11 mouse cellular contexts compared by ENCODE assay signal in genomic region chr3:137780029-137780428, GRCm38 (mm10).
DNase-seq lines count a peak whose midpoint lies in the region; ATAC-seq and TF ChIP-seq lines count a peak whose summit lies in the region.
"Had no signal": no experiment of that assay in that cellular context is flagged by ENCODE, and none has a peak within 500 bp of the region (broad histone marks: within the 10 kb centered on the region; RNA-seq: fewer than 3 reads in every experiment).

No protein-coding gene starts in this region.

- H3K36me3 ChIP-seq in heart, embryonic 13.5 days: no peaks in the 10 kb centered on the region
- H3K36me3 ChIP-seq in ES-Bruce4 (ENCODE audit: control insufficient read depth, insufficient read depth, low read length, poor library complexity, severe bottlenecking): no peaks in the 10 kb centered on the region
- H3K36me3 ChIP-seq in forebrain, embryonic 11.5 days (ENCODE audit: control insufficient read depth, insufficient read depth, low read length): no peaks in the 10 kb centered on the region
- H3K36me3 ChIP-seq in limb, embryonic 13.5 days: no peaks in the 10 kb centered on the region
- no peaks in the 10 kb centered on the region for H3K36me3 ChIP-seq in thymus, adult 2 months (ENCODE audit: control insufficient read depth, insufficient read depth, low read length)
- H3K36me3 ChIP-seq in liver, embryonic 12.5 days: no peaks in the 10 kb centered on the region

- H3K4me1 ChIP-seq in heart, embryonic 13.5 days: peaks cover 30% of the 10 kb centered on the region
- H3K4me1 ChIP-seq in ES-Bruce4 (ENCODE audit: control insufficient read depth, insufficient read depth, low read length): peaks cover 11% of the 10 kb centered on the region
- peaks cover 15% of the 10 kb centered on the region for H3K4me1 ChIP-seq in forebrain, embryonic 11.5 days (replicated peaks; ENCODE audit: control insufficient read depth, insufficient read depth, low read length)
- H3K4me1 ChIP-seq in limb, embryonic 13.5 days: peaks cover 13% of the 10 kb centered on the region
- no peaks in the 10 kb centered on the region for H3K4me1 ChIP-seq in thymus, adult 2 months (replicated peaks; ENCODE audit: control insufficient read depth, insufficient read depth, low read length)
- H3K4me1 ChIP-seq in liver, embryonic 12.5 days: peaks cover 17% of the 10 kb centered on the region

- peak overlapping the region; percentile 33 for H3K4me3 ChIP-seq in heart, embryonic 13.5 days
- H3K4me3 ChIP-seq in ES-Bruce4 (ENCODE audit: low read depth, low read length): no peak overlapping the region
- H3K4me3 ChIP-seq in forebrain, embryonic 11.5 days (ENCODE audit: low read depth, low read length): no peak overlapping the region
- H3K4me3 ChIP-seq in limb, embryonic 13.5 days: peak overlapping the region; percentile 11
- no peak overlapping the region for H3K4me3 ChIP-seq in thymus, adult 2 months (ENCODE audit: control insufficient read depth, insufficient read depth, low read length)
- H3K4me3 ChIP-seq in liver, embryonic 12.5 days: no peak overlapping the region

- TF ChIP-seq EP300 in ES-Bruce4 (IDR thresholded peaks at IDR 0.05; ENCODE audit: insufficient read depth, low read depth, low read length): peak; percentile 83

- H3K9ac ChIP-seq in heart, embryonic 13.5 days: peak overlapping the region; percentile 58
- H3K9ac ChIP-seq in ES-Bruce4 (ENCODE audit: low read depth, poor library complexity, severe bottlenecking): no peak overlapping the region
- no peak overlapping the region for H3K9ac ChIP-seq in forebrain, embryonic 11.5 days (ENCODE audit: low read length)
- H3K9ac ChIP-seq in limb, embryonic 13.5 days: no peak overlapping the region
- no peak overlapping the region for H3K9ac ChIP-seq in liver, embryonic 12.5 days

- 6% methylated on average over 11 of the region's 11 CpGs for WGBS in heart, embryonic 13.5 days
- WGBS in forebrain, embryonic 11.5 days: 3% methylated on average over 11 of the region's 11 CpGs
- 5% methylated on average over 11 of the region's 11 CpGs for WGBS in limb, embryonic 13.5 days
- WGBS in thymus, adult 2 months: 48% methylated on average over 11 of the region's 11 CpGs
- WGBS in liver, embryonic 12.5 days (ENCODE audit: insufficient replicate concordance): 8% methylated on average over 11 of the region's 11 CpGs

- no peaks in the 10 kb centered on the region for H3K9me3 ChIP-seq in heart, embryonic 13.5 days
- H3K9me3 ChIP-seq in ES-Bruce4 (replicated peaks; ENCODE audit: control insufficient read depth, insufficient read depth, low read length, poor library complexity, severe bottlenecking): no peaks in the 10 kb centered on the region
- H3K9me3 ChIP-seq in forebrain, embryonic 11.5 days (ENCODE audit: control insufficient read depth, low read length): no peaks in the 10 kb centered on the region
- H3K9me3 ChIP-seq in limb, embryonic 13.5 days: no peaks in the 10 kb centered on the region
- H3K9me3 ChIP-seq in liver, embryonic 12.5 days (replicated peaks): no peaks in the 10 kb centered on the region

- no peak for DNase-seq in heart, adult 11 months
- peak; percentile 57 for DNase-seq in forebrain, embryonic 11.5 days (ENCODE audit: low spot score)
- no peak for DNase-seq in thymus, adult 2 months
- no peak for DNase-seq in urinary bladder, adult 18-20 months (ENCODE audit: low spot score in 2 of 2)
- DNase-seq: B cell, adult 2 months; cerebellum, adult 9-10 months had no signal

- TF ChIP-seq CTCF in ES-Bruce4 (IDR thresholded peaks at IDR 0.05; ENCODE audit: low read depth, low read length): no peak
- TF ChIP-seq CTCF in thymus, adult 2 months (IDR thresholded peaks at IDR 0.05; ENCODE audit: borderline replicate concordance, control insufficient read depth, extremely low read depth, insufficient read depth, low read length, poor library complexity): no peak

- no peak overlapping the region for H3K27ac ChIP-seq in heart, embryonic 13.5 days (replicated peaks)
- peak overlapping the region; percentile 63 for H3K27ac ChIP-seq in ES-Bruce4 (ENCODE audit: insufficient read depth, low read length)
- no peak overlapping the region for H3K27ac ChIP-seq in forebrain, embryonic 11.5 days (ENCODE audit: low read depth, low read length)
- no peak overlapping the region for H3K27ac ChIP-seq in limb, embryonic 13.5 days
- no peak overlapping the region for H3K27ac ChIP-seq in thymus, adult 2 months (ENCODE audit: control insufficient read depth, insufficient read depth, low read length)
- H3K27ac ChIP-seq in liver, embryonic 12.5 days: no peak overlapping the region

- H3K4me2 ChIP-seq in heart, embryonic 13.5 days: peak overlapping the region; percentile 63
- H3K4me2 ChIP-seq in forebrain, embryonic 11.5 days (ENCODE audit: low read depth, low read length, severe bottlenecking): peak overlapping the region; percentile 35; the same call in 1 of the 2 replicates
- peak overlapping the region; percentile 52 for H3K4me2 ChIP-seq in limb, embryonic 13.5 days (replicated peaks)
- H3K4me2 ChIP-seq in liver, embryonic 12.5 days: no peak overlapping the region

- H3K27me3 ChIP-seq in heart, embryonic 13.5 days (replicated peaks): peaks cover 17% of the 10 kb centered on the region
- no peaks in the 10 kb centered on the region for H3K27me3 ChIP-seq in ES-Bruce4 (ENCODE audit: control insufficient read depth, insufficient read depth, low read length, poor library complexity, severe bottlenecking)
- peaks cover 2% of the 10 kb centered on the region; the same call in 1 of the 2 replicates for H3K27me3 ChIP-seq in forebrain, embryonic 11.5 days (ENCODE audit: control insufficient read depth, insufficient read depth, low read length)
- H3K27me3 ChIP-seq in limb, embryonic 13.5 days: peaks cover 37% of the 10 kb centered on the region
- no peaks in the 10 kb centered on the region for H3K27me3 ChIP-seq in thymus, adult 2 months (ENCODE audit: control insufficient read depth, insufficient read depth, low read length)
- H3K27me3 ChIP-seq in liver, embryonic 12.5 days (replicated peaks): peaks cover 56% of the 10 kb centered on the region

- no peak for TF ChIP-seq POLR2A in ES-Bruce4 (IDR thresholded peaks at IDR 0.05; ENCODE audit: insufficient read depth, low read length)
- TF ChIP-seq POLR2A in thymus, adult 2 months (IDR thresholded peaks at IDR 0.05; ENCODE audit: control insufficient read depth, extremely low read depth, insufficient read depth, low read length, poor library complexity): no peak

- no peak for ATAC-seq in heart, embryonic 13.5 days (ENCODE audit: extremely low read depth, insufficient number of reproducible peaks, low FRiP score, low TSS enrichment)
- no peak; the same call in 1 of the 2 replicates for ATAC-seq in forebrain, embryonic 11.5 days (replicated peaks; ENCODE audit: low FRiP score)
- ATAC-seq in limb, embryonic 13.5 days (ENCODE audit: low FRiP score, low read depth): no peak
- ATAC-seq in liver, embryonic 12.5 days: no peak
- ATAC-seq: lung, postnatal 0 days had no signal

Comparison
In these comparisons a context has a peak if more than half of its experiments do, and no peak if none do; other contexts are left out.
1. H3K4me3 ChIP-seq: peak in heart, embryonic 13.5 days (single experiment) and limb, embryonic 13.5 days (single experiment); none in ES-Bruce4 (single experiment), forebrain, embryonic 11.5 days (single experiment), thymus, adult 2 months (single experiment) and liver, embryonic 12.5 days (single experiment).